Mouse (Mus musculus): ENCODE measurements around the gene Tomm40. TPM values are rescaled to one million over a fixed set of nuclear protein-coding genes. Genes with fewer than 3 reads are reported as not detected.
A peak's percentile ranks its signal among the peaks of the same experiment; 100 is the strongest.

Tomm40 gene
- polyA plus RNA-seq, 1 experiment from 2014 or later = 142 TPM

- ATAC-seq (replicated peaks; ENCODE audit: insufficient number of reproducible peaks, insufficient read depth, low FRiP score, low read depth) = no peak
- Histone ChIP-seq H3K4me1 (replicated peaks) (peaks cover 57% of the 10 kb centered on the region), H3K9me3 (replicated peaks) (no peaks in the 10 kb centered on the region), H3K4me3 (no peak overlapping the region), H3K9ac (no peak overlapping the region), H3K27ac (0 out of 2 replicates have a peak overlapping the region, but pooled peaks have one; percentile 95), H3K36me3 (peaks cover under 1% of the 10 kb centered on the region; the same call in 1 of the 2 replicates), H3K4me2 (no peak overlapping the region), H3K27me3 (no peaks in the 10 kb centered on the region)
- 71% methylated on average over 8 of the region's 8 CpGs for WGBS
Measured at GRCm38 (mm10) chr7:19752652-19753051, 37.4 kb upstream of the Tomm40 start.

- Histone ChIP-seq H3K4me1 (replicated peaks) (peaks cover 59% of the 10 kb centered on the region), H3K4me2 (no peak overlapping the region), H3K27ac (peak overlapping the region; percentile 90), H3K4me3 (no peak overlapping the region), H3K36me3 (no peaks in the 10 kb centered on the region), H3K9me3 (replicated peaks) (no peaks in the 10 kb centered on the region), H3K9ac (no peak overlapping the region), H3K27me3 (no peaks in the 10 kb centered on the region)
- no peak for ATAC-seq (replicated peaks; ENCODE audit: insufficient number of reproducible peaks, insufficient read depth, low FRiP score, low read depth)
- 32% methylated on average over 4 of the region's 4 CpGs for WGBS
Measured at GRCm38 (mm10) chr7:19751070-19751383, 35.8 kb upstream of the Tomm40 start.

GRCm38 (mm10) chr7:19750217-19751069, 35.2 kb upstream of the Tomm40 start, which contains the start of gene Nectin2:
Gene Nectin2, minus strand, starts transcription at chr7:19750483.
- WGBS = 16% methylated on average over 19 of the region's 19 CpGs
- peak within 1 kb of the TSS; percentile 90 for H3K4me2 ChIP-seq
- peaks cover 59% of the 10 kb centered on the region for H3K4me1 ChIP-seq (replicated peaks)
- H3K36me3 ChIP-seq = no peaks in the 10 kb centered on the region
- no peaks in the 10 kb centered on the region for H3K9me3 ChIP-seq (replicated peaks)
- H3K9ac ChIP-seq = peak within 1 kb of the TSS; percentile 92
- no peaks in the 10 kb centered on the region for H3K27me3 ChIP-seq
- peak within 1 kb of the TSS; percentile 85 for H3K4me3 ChIP-seq
- peak within 1 kb of the TSS; percentile 90 for H3K27ac ChIP-seq
- peak; percentile 53 for ATAC-seq (replicated peaks; ENCODE audit: insufficient number of reproducible peaks, insufficient read depth, low FRiP score, low read depth)

- ATAC-seq (replicated peaks; ENCODE audit: insufficient number of reproducible peaks, insufficient read depth, low FRiP score, low read depth) = peak; percentile 92
- under 1% methylated on average over 45 of the region's 46 CpGs for WGBS
- H3K27ac ChIP-seq = peak overlapping the region; percentile 90
- H3K4me1 ChIP-seq (replicated peaks) = peaks cover 61% of the 10 kb centered on the region
- H3K9ac ChIP-seq = peak overlapping the region; percentile 92
- peak overlapping the region; percentile 90 for H3K4me2 ChIP-seq
- no peaks in the 10 kb centered on the region for H3K27me3 ChIP-seq
- no peaks in the 10 kb centered on the region for H3K9me3 ChIP-seq (replicated peaks)
- peak overlapping the region; percentile 85 for H3K4me3 ChIP-seq
- no peaks in the 10 kb centered on the region for H3K36me3 ChIP-seq
Measured at GRCm38 (mm10) chr7:19749389-19750216, 34.4 kb upstream of the Tomm40 start.

GRCm38 (mm10) chr7:19748219-19749195, 33.3 kb upstream of the Tomm40 start:
- Histone ChIP-seq H3K4me2 (peak overlapping the region; percentile 90), H3K36me3 (no peaks in the 10 kb centered on the region), H3K27ac (peak overlapping the region; percentile 90), H3K4me3 (peak overlapping the region; percentile 85), H3K4me1 (replicated peaks) (peaks cover 61% of the 10 kb centered on the region), H3K9me3 (replicated peaks) (no peaks in the 10 kb centered on the region), H3K9ac (peak overlapping the region; percentile 92), H3K27me3 (no peaks in the 10 kb centered on the region)
- under 1% methylated on average over 32 of the region's 32 CpGs for WGBS
- no peak for ATAC-seq (replicated peaks; ENCODE audit: insufficient number of reproducible peaks, insufficient read depth, low FRiP score, low read depth)

GRCm38 (mm10) chr7:19747420-19748218, 32.4 kb upstream of the Tomm40 start:
- H3K4me1 ChIP-seq (replicated peaks) = peaks cover 58% of the 10 kb centered on the region

GRCm38 (mm10) chr7:19746426-19747201, 31.4 kb upstream of the Tomm40 start:
- Histone ChIP-seq H3K9me3 (replicated peaks) (no peaks in the 10 kb centered on the region), H3K4me3 (peak overlapping the region; percentile 85), H3K4me2 (peak overlapping the region; percentile 90), H3K27ac (peak overlapping the region; percentile 90), H3K36me3 (0 out of 2 replicates have a peak, but pooled peaks cover 5% of the 10 kb centered on the region), H3K9ac (peak overlapping the region; percentile 92; the same call in 1 of the 2 replicates), H3K4me1 (replicated peaks) (peaks cover 62% of the 10 kb centered on the region), H3K27me3 (no peaks in the 10 kb centered on the region)
- 24% methylated on average over 6 of the region's 6 CpGs for WGBS
- no peak for ATAC-seq (replicated peaks; ENCODE audit: insufficient number of reproducible peaks, insufficient read depth, low FRiP score, low read depth)

More at GRCm38 (mm10) chr7:19747420-19748218, 32.4 kb upstream of the Tomm40 start:
- peak overlapping the region; percentile 90 for H3K27ac ChIP-seq
- H3K4me2 ChIP-seq = peak overlapping the region; percentile 90
- H3K36me3 ChIP-seq = 0 out of 2 replicates have a peak, but pooled peaks cover 5% of the 10 kb centered on the region
- ATAC-seq (replicated peaks; ENCODE audit: insufficient number of reproducible peaks, insufficient read depth, low FRiP score, low read depth) = no peak
- no peaks in the 10 kb centered on the region for H3K9me3 ChIP-seq (replicated peaks)
- peak overlapping the region; percentile 92 for H3K9ac ChIP-seq
- peak overlapping the region; percentile 85 for H3K4me3 ChIP-seq
- WGBS = 10% methylated on average over 25 of the region's 25 CpGs
- no peaks in the 10 kb centered on the region for H3K27me3 ChIP-seq

GRCm38 (mm10) chr7:19745971-19746370, 30.7 kb upstream of the Tomm40 start:
- no peak overlapping the region for H3K4me3 ChIP-seq
- no peaks in the 10 kb centered on the region for H3K27me3 ChIP-seq
- no peak overlapping the region for H3K9ac ChIP-seq
- H3K27ac ChIP-seq = no peak overlapping the region; the same call in 1 of the 2 replicates
- H3K9me3 ChIP-seq (replicated peaks) = no peaks in the 10 kb centered on the region
- no peak for ATAC-seq (replicated peaks; ENCODE audit: insufficient number of reproducible peaks, insufficient read depth, low FRiP score, low read depth)
- WGBS = 70% methylated on average over 8 of the region's 10 CpGs
- peaks cover 68% of the 10 kb centered on the region for H3K4me1 ChIP-seq (replicated peaks)
- 0 out of 2 replicates have a peak, but pooled peaks cover 5% of the 10 kb centered on the region for H3K36me3 ChIP-seq
- no peak overlapping the region for H3K4me2 ChIP-seq

GRCm38 (mm10) chr7:19744590-19745385, 29.6 kb upstream of the Tomm40 start:
- Histone ChIP-seq H3K4me2 (peak overlapping the region; percentile 26), H3K36me3 (peaks cover 10% of the 10 kb centered on the region; the same call in 1 of the 2 replicates), H3K4me3 (no peak overlapping the region), H3K27ac (peak overlapping the region; percentile 76), H3K27me3 (no peaks in the 10 kb centered on the region), H3K4me1 (replicated peaks) (peaks cover 62% of the 10 kb centered on the region), H3K9me3 (replicated peaks) (no peaks in the 10 kb centered on the region), H3K9ac (0 out of 2 replicates have a peak overlapping the region, but pooled peaks have one; percentile 19)
- ATAC-seq (replicated peaks; ENCODE audit: insufficient number of reproducible peaks, insufficient read depth, low FRiP score, low read depth) = peak; percentile 14; the same call in 1 of the 2 replicates
- 28% methylated on average over 14 of the region's 14 CpGs for WGBS

Measured in heart, embryonic 15.5 days (tissue).